Mouse (Mus musculus) layer of hippocampus, postnatal 14 days (tissue): ENCODE results near the gene Aadacl3. TPM values are rescaled to one million over a fixed set of nuclear protein-coding genes. Genes with fewer than 3 reads are reported as not detected.

Source experiments
- DNase-seq, 2 experiments: peaks; one replicate each; pipeline ENCODE4 v3.0.0; 2021 to 2022; ENCODE audit warnings: low spot score in 2 of 2, mixed read lengths in 1 of 2
- long read RNA-seq, 2 experiments: library from polyadenylated mRNA; stranded (forward); transcript quantifications; one replicate each; pipeline ENCODE4 v2.0.0; 2021
- total RNA-seq, 2 experiments: library from RNA; stranded (reverse); gene quantifications; 2 replicates each; pipeline ENCODE4 v1.2.3; 2021

Aadacl3 gene
- total RNA-seq: not detected
- long read RNA-seq, experiment 1: 0 reads
- long read RNA-seq, experiment 2: 0 reads

- DNase-seq: no peak
Measured at GRCm38 (mm10) chr4:144463656-144464055, at the start of gene Aadacl3. Aadacl3 (minus strand) TSS chr4:144463756.

- DNase-seq: no peak
Measured at GRCm38 (mm10) chr4:144506518-144506917, 43.0 kb upstream of the Aadacl3 start.

- DNase-seq: no peak
Measured at GRCm38 (mm10) chr4:144493331-144493730, 29.8 kb upstream of the Aadacl3 start.

GRCm38 (mm10) chr4:144468091-144468490 is 4.5 kb upstream of the Aadacl3 start:
- no peak for DNase-seq

- no peak for DNase-seq
Measured at GRCm38 (mm10) chr4:144465206-144465605, 1.6 kb upstream of the Aadacl3 start.

GRCm38 (mm10) chr4:144453217-144453616 is 10.3 kb downstream of the Aadacl3 start, which contains the start of gene Gm9944:
Gm9944 (minus strand) TSS chr4:144453317.
- no peak for DNase-seq

- DNase-seq: no peak
Measured at GRCm38 (mm10) chr4:144448546-144448945, 15.0 kb downstream of the Aadacl3 start.

GRCm38 (mm10) chr4:144441582-144441981 is 22.0 kb downstream of the Aadacl3 start:
- no peak for DNase-seq

GRCm38 (mm10) chr4:144441095-144441494 is 22.5 kb downstream of the Aadacl3 start:
- no peak for DNase-seq

GRCm38 (mm10) chr4:144438672-144439071 is 24.9 kb downstream of the Aadacl3 start, which contains the start of gene 1700012P22Rik:
1700012P22Rik (minus strand) TSS chr4:144438772.
- no peak for DNase-seq

- no peak for DNase-seq
Measured at GRCm38 (mm10) chr4:144433216-144433615, 30.3 kb downstream of the Aadacl3 start.

GRCm38 (mm10) chr4:144430723-144431122 is 32.8 kb downstream of the Aadacl3 start:
- DNase-seq: no peak

- DNase-seq: no peak
Measured at GRCm38 (mm10) chr4:144428868-144429267, 34.7 kb downstream of the Aadacl3 start.

- no peak for DNase-seq
Measured at GRCm38 (mm10) chr4:144424590-144424989, 39.0 kb downstream of the Aadacl3 start.

GRCm38 (mm10) chr4:144420644-144421043 is 42.9 kb downstream of the Aadacl3 start:
- no peak for DNase-seq

- no peak for DNase-seq
Measured at GRCm38 (mm10) chr4:144408290-144408689, 55.3 kb downstream of the Aadacl3 start, which contains the start of gene Pramef12. Pramef12 (minus strand) TSS chr4:144408464.

- no peak for DNase-seq
Measured at GRCm38 (mm10) chr4:144406261-144406660, 57.3 kb downstream of the Aadacl3 start.

- DNase-seq: no peak
Measured at GRCm38 (mm10) chr4:144404456-144405086, 59.0 kb downstream of the Aadacl3 start.

Other genes starting within 250 kb of the Aadacl3 start
- not detected for gene Pramel5, start 183.3 kb downstream of the Aadacl3 start, total RNA-seq
- not detected for gene Gm13128, start 133.5 kb downstream of the Aadacl3 start, total RNA-seq
- not detected for gene Gm13119, start 105.8 kb downstream of the Aadacl3 start, total RNA-seq
- gene Pramef20, start 85.8 kb downstream of the Aadacl3 start, total RNA-seq: not detected
- not detected for gene Pramef12, start 55.3 kb downstream of the Aadacl3 start, total RNA-seq
- gene 1700012P22Rik, start 25.0 kb downstream of the Aadacl3 start, total RNA-seq: under 1 TPM in 1 of 2 experiments, not detected in 1; 0.58 TPM
- gene Gm9944, start 10.4 kb downstream of the Aadacl3 start, total RNA-seq: not detected
- not detected for gene 9430007A20Rik, start 56.1 kb upstream of the Aadacl3 start, total RNA-seq
- gene Gm13124, start 101.4 kb upstream of the Aadacl3 start, total RNA-seq: not detected
- gene Aadacl4, start 150.0 kb upstream of the Aadacl3 start, total RNA-seq: not detected
- gene Gm436, start 222.6 kb upstream of the Aadacl3 start, total RNA-seq: not detected